Mouse (Mus musculus) right cerebral cortex, postnatal 4 days (tissue): ENCODE measurements at regions not wholly inside any gene's neighbourhood (a gene's known extent, or its start where the extent isn't known, plus 50 kb on each side); places are given as distances from the start of the nearest gene placed in this dataset.
"Not testable (repeated sequence)": the region's sequence is repeated elsewhere in the genome, so short reads cannot be mapped to it uniquely, and the experiment has no call there.

Experiments used
- DNase-seq: peaks from one replicate; pipeline ENCODE4 v3.0.0-alpha.2; 2022

DNA sequence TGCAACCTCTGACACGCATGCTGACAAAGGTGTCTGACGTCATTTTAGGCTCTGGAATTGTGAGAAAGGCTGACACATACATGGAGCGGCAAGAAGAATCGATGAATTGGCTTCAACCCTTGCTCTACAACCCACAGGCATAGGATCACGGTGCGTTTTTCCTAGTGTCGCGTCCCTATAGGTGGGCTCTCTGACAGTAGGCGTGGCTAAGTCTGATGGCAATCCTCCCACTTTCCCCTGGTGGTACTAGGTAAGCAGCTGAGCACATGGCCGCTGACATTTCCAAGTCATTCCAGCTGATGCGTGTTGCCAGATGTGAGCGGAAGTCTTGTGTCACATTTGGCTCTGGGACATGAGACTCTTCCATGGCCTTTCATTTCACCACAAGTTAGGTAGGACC lies 89.1 kb upstream of the Mdm1 start:
- no peak for DNase-seq

- DNase-seq: no peak
Measured at GRCm38 (mm10) chr10:118053037-118053436, 88.6 kb upstream of the Mdm1 start.

GRCm38 (mm10) chr10:118056789-118057271 lies 84.8 kb upstream of the Mdm1 start:
- no peak for DNase-seq

- DNase-seq: no peak
Measured at GRCm38 (mm10) chr10:118057516-118057915, 84.1 kb upstream of the Mdm1 start.

DNA sequence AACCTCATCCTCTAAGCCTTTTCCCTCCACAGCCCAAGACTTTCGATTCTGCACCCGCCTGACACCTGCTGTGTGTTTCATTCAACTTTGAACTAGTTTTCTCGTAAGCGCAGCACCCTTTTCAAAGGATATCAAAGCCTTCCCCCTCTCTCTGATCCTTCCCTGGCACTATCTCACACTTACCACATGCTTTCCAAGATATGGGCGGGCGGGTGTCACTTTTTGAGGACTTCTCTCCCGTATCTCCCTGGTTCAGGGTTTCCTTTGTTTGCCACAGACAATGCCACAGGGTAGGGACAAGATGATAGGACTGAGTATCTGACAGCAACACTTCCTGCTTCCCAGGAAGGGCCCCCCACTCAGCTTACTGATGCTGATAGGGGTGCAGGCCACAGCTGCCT lies 76.8 kb upstream of the Mdm1 start:
- no peak for DNase-seq

GRCm38 (mm10) chr10:118076341-118076740 lies 65.3 kb upstream of the Mdm1 start:
- DNase-seq: not testable (repeated sequence)

DNA sequence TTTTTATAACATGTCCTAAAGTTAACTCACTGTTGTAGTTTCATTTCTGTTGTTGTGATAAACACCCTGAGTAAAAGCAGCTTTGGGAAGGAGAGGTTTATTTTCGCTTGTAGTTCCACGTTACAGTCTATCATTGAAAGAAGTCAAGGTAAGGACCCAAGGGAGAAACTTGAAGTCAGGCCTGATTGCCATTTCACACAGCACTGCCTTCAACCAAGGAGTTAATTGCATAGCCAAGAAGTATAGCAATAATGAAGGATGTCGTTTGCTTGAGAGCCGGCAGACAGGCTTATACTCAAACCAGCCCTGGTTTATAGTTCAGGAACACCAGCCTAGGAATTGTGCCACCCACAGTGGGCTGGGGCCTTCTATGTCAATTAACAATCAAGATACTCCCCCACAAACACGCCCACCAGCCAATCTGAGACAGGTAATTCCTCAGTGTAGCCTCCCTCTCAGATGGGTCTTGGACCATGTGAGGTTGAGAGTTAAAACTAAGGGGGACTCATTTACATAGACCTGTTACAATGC lies 59.9 kb upstream of the Mdm1 start:
- no peak for DNase-seq

DNA sequence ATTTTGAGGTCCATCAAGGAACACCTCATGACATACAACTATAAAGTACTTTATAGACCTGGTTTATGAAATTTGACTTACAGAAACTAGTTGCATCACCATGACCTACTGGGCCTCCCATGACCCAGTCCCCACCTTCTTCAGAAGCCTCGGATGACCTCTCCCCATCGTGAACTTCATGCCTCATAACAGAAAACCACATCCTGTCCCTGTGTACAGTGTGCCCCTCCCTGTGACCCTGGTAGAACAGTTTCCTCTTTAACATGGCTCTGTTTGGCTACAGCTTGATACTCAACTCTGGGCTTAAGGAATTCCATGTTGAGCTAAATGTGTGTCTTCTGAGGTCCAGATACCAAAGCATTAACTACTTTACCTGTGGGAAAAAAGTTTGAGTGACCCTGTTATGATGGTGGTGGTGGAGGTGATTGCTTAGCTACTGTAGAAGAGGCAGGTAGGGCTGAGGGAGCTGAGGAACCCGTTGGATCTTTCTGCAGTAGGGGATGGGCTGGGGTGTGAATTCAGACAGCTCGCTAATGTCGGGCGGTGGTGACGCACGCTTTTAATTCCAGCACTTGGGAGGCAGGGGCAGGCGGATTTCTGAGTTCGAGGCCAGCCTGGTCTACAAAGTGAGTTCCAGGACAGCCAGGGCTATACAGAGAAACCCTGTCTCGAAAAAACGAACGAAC lies 58.4 kb upstream of the Mdm1 start:
- DNase-seq: no peak

DNA sequence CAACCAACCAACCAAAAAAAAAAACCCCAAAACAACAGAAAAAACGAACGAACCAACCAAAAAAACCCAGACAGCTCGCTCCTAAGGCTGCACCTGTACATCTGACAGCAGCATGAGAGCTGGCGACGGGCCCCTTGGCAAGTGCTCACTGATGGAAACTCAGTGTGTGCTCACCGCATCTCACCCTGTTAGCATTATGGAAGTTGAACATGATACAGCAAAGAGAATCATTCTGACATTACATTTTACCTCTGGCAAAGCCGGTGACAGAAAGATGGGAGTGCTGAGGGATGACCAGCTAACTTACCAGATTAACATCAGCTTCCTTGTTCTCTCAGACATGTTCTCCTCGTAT lies 57.9 kb upstream of the Mdm1 start:
- no peak for DNase-seq

GRCm38 (mm10) chr10:118085046-118085983 lies 56.3 kb upstream of the Mdm1 start:
- no peak for DNase-seq

DNA sequence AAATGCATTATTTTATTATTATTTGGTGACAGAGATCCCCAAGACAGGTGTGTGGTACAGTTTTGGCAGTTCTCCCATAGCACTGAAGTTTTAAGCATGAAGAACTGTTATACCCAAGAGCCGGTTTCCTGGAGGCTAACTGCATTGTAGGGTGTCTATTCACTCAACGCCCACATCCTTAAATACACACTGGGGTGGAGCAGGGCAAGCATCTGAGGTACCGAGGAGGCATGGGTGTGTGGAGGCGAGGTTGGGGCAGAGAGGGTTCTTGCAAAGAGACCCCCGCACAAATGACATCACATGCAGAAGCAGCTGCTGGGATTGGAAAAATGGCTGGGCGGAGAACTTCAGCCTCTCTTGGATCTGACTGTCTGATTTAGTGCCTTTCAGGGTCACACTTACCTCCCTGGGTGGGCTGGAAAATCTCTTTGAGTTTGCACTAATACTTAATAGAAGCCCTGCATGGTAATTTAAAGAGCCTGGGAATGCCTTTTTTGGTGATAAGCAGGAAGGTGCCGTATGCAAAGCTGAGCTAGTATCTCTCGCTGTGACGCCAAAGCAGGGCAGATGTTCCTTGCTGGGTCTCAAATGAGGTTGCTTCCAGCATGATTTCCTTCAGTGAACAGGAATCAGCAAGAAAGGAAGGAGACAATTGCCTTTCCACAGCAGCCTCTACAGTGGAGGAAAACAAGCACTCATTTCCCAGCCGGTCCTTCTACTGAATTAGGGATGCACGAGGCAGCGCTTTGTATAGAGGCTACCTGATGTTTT lies 53.9 kb upstream of the Mdm1 start:
- DNase-seq: no peak

GRCm38 (mm10) chr10:118088499-118088898 lies 53.1 kb upstream of the Mdm1 start:
- no peak for DNase-seq

- DNase-seq: no peak
Measured at GRCm38 (mm10) chr10:118089879-118090278, 51.7 kb upstream of the Mdm1 start.

GRCm38 (mm10) chr10:118091476-118091875 lies 50.1 kb upstream of the Mdm1 start:
- no peak for DNase-seq
